Mouse (Mus musculus) erythroblast, embryonic 14.5 days (primary cell): ENCODE results near the gene Clec2h.

Source experiments
- GATA1 ChIP-seq: IDR thresholded peaks from 2 replicates; pipeline ENCODE4 v1.6.1; 2012; ENCODE audit warnings: low read length, inconsistent platforms, mixed read lengths
- TAL1 ChIP-seq: IDR thresholded peaks from 3 replicates; pipeline ENCODE4 v1.6.1; 2012; ENCODE audit warnings: low read length, inconsistent platforms, mixed read lengths

DNA sequence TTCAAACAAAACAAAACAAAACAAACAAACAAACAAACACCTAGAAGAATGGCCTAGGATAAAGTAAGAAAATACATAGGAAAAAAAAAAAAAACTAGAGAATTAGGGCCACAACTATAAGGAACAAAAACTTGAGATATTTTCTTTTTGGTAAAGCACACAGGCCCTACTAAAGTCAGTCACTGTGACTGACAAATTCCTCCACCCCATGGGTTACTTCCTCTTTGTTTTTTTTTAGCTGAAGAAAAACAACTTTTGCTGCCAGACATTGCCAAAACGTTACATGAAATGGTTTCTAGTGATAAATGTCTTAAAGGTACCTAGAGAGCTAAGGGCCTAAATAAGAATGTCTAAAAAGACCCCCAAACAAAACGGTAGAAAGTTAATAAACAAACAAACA is 18.2 kb upstream of the Clec2h start:
- TF ChIP-seq GATA1, result no peak
- TF ChIP-seq TAL1, result no peak
